Mouse (Mus musculus): ENCODE results near the gene Olfr122. TPM values are rescaled to one million over a fixed set of nuclear protein-coding genes. Genes with fewer than 3 reads are reported as not detected.

Gene Olfr122
- not detected in 2 replicates for polyA plus RNA-seq (2015; fragmentation: Nextera tagmentation; extraction: Ambion mirVana)

DNA sequence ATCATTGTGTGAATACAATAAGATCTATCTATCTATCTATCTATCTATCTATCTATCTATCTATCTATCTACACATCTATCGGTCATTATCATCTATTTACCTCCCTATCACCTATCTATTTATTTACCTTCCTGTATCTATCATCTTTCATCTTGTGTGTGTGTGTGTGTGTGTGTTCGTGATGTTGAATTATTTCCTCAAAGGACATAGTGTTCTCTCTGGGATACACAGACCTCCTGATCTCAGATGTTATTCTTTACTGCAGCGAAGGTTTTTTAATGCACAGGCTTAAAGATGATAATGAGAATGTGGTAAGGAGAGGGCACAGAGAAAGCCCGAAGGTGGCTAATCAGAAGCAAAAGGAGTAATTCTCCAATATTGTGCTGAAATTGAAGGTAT, at the start of gene Olfr122:
Gene Olfr122 (plus strand): TSS at position 301 of the 400 bp plus-strand sequence.
- ATAC-seq (replicated peaks; ENCODE audit: low FRiP score) = no peak
- no peaks in the 10 kb centered on the region for H3K4me1 ChIP-seq
- WGBS = 89% methylated on average over 4 of the region's 4 CpGs
- H3K9ac ChIP-seq = no peak within 1 kb of the TSS
- H3K27me3 ChIP-seq = no peaks in the 10 kb centered on the region
- no peaks in the 10 kb centered on the region for H3K36me3 ChIP-seq
- no peak within 1 kb of the TSS for H3K27ac ChIP-seq
- 0 out of 2 replicates have a peak, but pooled peaks cover 3% of the 10 kb centered on the region for H3K9me3 ChIP-seq (replicated peaks)
- H3K4me2 ChIP-seq = no peak within 1 kb of the TSS
- no peak within 1 kb of the TSS for H3K4me3 ChIP-seq (replicated peaks)

DNA sequence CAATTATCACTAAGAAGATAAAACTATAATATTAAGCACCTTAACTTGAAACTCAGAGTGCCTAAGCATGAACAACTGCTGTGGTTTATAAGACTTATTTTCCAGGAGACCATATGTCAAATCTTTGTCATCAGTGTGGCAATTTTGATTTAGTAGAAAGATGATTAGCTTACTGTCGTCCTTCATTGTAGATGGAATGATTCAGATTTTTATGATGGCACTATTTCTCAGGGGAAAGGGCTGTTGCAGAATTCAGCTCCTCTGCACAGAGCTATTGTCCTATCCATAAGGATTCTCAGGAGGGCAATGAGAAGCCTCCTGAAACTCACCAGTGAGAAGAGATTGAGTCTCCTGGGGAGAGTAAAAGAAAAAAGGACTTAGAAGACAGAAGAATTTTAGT, 46.9 kb upstream of the Olfr122 start, which contains the start of gene Olfr120:
Gene Olfr120 (plus strand): TSS at position 301 of the 400 bp plus-strand sequence.
- Histone ChIP-seq H3K27me3 (no peaks in the 10 kb centered on the region), H3K36me3 (no peaks in the 10 kb centered on the region), H3K9me3 (replicated peaks) (no peaks in the 10 kb centered on the region), H3K4me3 (replicated peaks) (no peak within 1 kb of the TSS), H3K27ac (no peak within 1 kb of the TSS), H3K4me1 (no peaks in the 10 kb centered on the region), H3K9ac (no peak within 1 kb of the TSS), H3K4me2 (no peak within 1 kb of the TSS)
- ATAC-seq (replicated peaks; ENCODE audit: low FRiP score) = no peak
- 75% methylated on average over 1 of the region's 1 CpGs for WGBS

DNA sequence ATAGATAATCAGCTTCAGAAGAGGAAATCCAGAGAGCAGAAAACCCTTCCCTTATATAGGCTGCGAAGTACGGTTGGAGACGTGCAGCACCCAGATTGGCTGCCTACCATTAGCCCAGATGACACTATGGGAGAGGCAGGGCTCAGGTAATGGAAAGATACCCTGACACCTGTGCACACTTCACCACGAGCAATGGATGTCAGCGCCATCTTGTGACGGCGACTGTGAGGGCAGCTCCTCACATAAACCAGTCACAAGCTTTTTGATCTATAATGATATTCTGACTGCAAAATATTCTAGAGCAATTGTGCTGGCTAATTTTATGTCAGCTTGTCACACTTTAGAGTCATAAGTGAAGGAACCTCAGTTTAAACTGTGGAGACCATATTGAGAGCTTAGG, 30.3 kb upstream of the Olfr122 start:
- Histone ChIP-seq H3K4me3 (replicated peaks) (no peak overlapping the region), H3K4me1 (no peaks in the 10 kb centered on the region), H3K4me2 (no peak overlapping the region), H3K27me3 (no peaks in the 10 kb centered on the region), H3K27ac (no peak overlapping the region), H3K36me3 (no peaks in the 10 kb centered on the region), H3K9me3 (replicated peaks) (no peaks in the 10 kb centered on the region), H3K9ac (no peak overlapping the region)
- WGBS = 52% methylated on average over 7 of the region's 7 CpGs
- no peak for ATAC-seq (replicated peaks; ENCODE audit: low FRiP score)

DNA sequence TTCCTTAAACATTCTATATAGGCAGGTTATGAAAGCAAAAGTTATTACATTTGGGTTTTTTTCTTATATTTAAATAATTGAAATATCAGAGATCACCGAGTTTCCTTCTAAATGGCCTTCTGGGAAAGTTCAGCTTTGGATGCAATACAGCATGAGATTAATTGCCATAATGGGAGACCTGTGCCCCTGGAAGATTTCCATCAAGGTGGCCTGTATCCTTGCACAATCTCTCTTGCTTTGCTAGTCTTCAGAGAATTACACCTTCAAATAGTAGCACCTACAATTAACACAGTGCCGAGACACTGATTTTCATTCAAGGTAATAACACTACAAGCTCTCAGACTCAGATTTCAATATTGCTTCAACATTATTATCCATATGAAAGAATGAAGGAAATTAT, 24.8 kb downstream of the Olfr122 start, which contains the start of gene Olfr123:
Gene Olfr123 (plus strand): TSS at position 301 of the 400 bp plus-strand sequence.
- no peaks in the 10 kb centered on the region for H3K9me3 ChIP-seq (replicated peaks)
- no peaks in the 10 kb centered on the region for H3K4me1 ChIP-seq
- no peaks in the 10 kb centered on the region for H3K36me3 ChIP-seq
- no peak within 1 kb of the TSS for H3K4me3 ChIP-seq (replicated peaks)
- H3K9ac ChIP-seq = no peak within 1 kb of the TSS
- ATAC-seq (replicated peaks; ENCODE audit: low FRiP score) = no peak
- 94% methylated on average over 2 of the region's 2 CpGs for WGBS
- no peak within 1 kb of the TSS for H3K4me2 ChIP-seq
- no peak within 1 kb of the TSS for H3K27ac ChIP-seq
- no peaks in the 10 kb centered on the region for H3K27me3 ChIP-seq

DNA sequence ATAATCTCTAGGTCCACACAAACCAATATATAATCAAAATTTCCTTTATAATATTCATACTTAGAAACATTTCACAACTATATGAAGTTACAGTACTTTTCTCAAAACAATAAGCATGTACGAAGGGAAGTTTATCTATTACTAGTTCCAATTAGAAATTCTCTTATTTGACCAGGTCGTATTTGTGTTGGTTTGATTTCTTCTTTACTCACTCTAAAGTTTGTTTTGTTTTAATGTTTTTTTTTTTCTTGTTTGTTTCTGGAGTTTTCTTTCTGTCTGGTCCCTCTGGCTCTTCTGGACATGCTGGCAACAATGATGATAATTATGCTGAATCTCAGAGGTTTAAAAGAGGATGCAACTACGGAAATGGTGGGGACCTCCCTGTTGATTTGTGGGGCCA, 31.2 kb downstream of the Olfr122 start, which contains the start of gene Olfr124:
Gene Olfr124 (plus strand): TSS at position 301 of the 400 bp plus-strand sequence.
- Histone ChIP-seq H3K36me3 (no peaks in the 10 kb centered on the region), H3K9me3 (replicated peaks) (no peaks in the 10 kb centered on the region), H3K27ac (no peak within 1 kb of the TSS), H3K4me2 (no peak within 1 kb of the TSS), H3K4me3 (replicated peaks) (no peak within 1 kb of the TSS), H3K4me1 (no peaks in the 10 kb centered on the region), H3K27me3 (no peaks in the 10 kb centered on the region), H3K9ac (no peak within 1 kb of the TSS)
- WGBS = 88% methylated on average over 3 of the region's 3 CpGs
- ATAC-seq (replicated peaks; ENCODE audit: low FRiP score) = no peak

Other genes starting within 250 kb of the Olfr122 start
- not detected in 2 replicates for gene Olfr112, start 199.2 kb upstream of the Olfr122 start, polyA plus RNA-seq (2015; fragmentation: Nextera tagmentation; extraction: Ambion mirVana)
- gene Olfr113, start 190.9 kb upstream of the Olfr122 start, polyA plus RNA-seq (2015; fragmentation: Nextera tagmentation; extraction: Ambion mirVana) = not detected in 2 replicates
- not detected in 2 replicates for gene Olfr114, start 175.9 kb upstream of the Olfr122 start, polyA plus RNA-seq (2015; fragmentation: Nextera tagmentation; extraction: Ambion mirVana)
- gene Olfr115, start 141.5 kb upstream of the Olfr122 start, polyA plus RNA-seq (2015; fragmentation: Nextera tagmentation; extraction: Ambion mirVana) = not detected in 2 replicates
- not detected in 2 replicates for gene Olfr116, start 141.4 kb upstream of the Olfr122 start, polyA plus RNA-seq (2015; fragmentation: Nextera tagmentation; extraction: Ambion mirVana)
- gene Olfr117, start 104.8 kb upstream of the Olfr122 start, polyA plus RNA-seq (2015; fragmentation: Nextera tagmentation; extraction: Ambion mirVana) = not detected in 2 replicates
- gene Olfr118, start 101.6 kb upstream of the Olfr122 start, polyA plus RNA-seq (2015; fragmentation: Nextera tagmentation; extraction: Ambion mirVana) = not detected in 2 replicates
- gene Olfr119, start 72.0 kb upstream of the Olfr122 start, polyA plus RNA-seq (2015; fragmentation: Nextera tagmentation; extraction: Ambion mirVana) = not detected in 2 replicates
- gene Olfr120, start 46.8 kb upstream of the Olfr122 start, polyA plus RNA-seq (2015; fragmentation: Nextera tagmentation; extraction: Ambion mirVana) = not detected in 2 replicates
- not detected in 2 replicates for gene Olfr121, start 19.8 kb upstream of the Olfr122 start, polyA plus RNA-seq (2015; fragmentation: Nextera tagmentation; extraction: Ambion mirVana)
- gene Olfr123, start 24.9 kb downstream of the Olfr122 start, polyA plus RNA-seq (2015; fragmentation: Nextera tagmentation; extraction: Ambion mirVana) = not detected in 2 replicates
- not detected in 2 replicates for gene Olfr124, start 31.3 kb downstream of the Olfr122 start, polyA plus RNA-seq (2015; fragmentation: Nextera tagmentation; extraction: Ambion mirVana)
- gene Olfr125, start 64.3 kb downstream of the Olfr122 start, polyA plus RNA-seq (2015; fragmentation: Nextera tagmentation; extraction: Ambion mirVana) = not detected in 2 replicates
- gene Olfr126, start 78.9 kb downstream of the Olfr122 start, polyA plus RNA-seq (2015; fragmentation: Nextera tagmentation; extraction: Ambion mirVana) = not detected in 2 replicates
- gene Olfr127, start 131.8 kb downstream of the Olfr122 start, polyA plus RNA-seq (2015; fragmentation: Nextera tagmentation; extraction: Ambion mirVana) = not detected in 2 replicates
- not detected in 2 replicates for gene Olfr128, start 151.9 kb downstream of the Olfr122 start, polyA plus RNA-seq (2015; fragmentation: Nextera tagmentation; extraction: Ambion mirVana)
- not detected in 2 replicates for gene Olfr761, start 184.5 kb downstream of the Olfr122 start, polyA plus RNA-seq (2015; fragmentation: Nextera tagmentation; extraction: Ambion mirVana)